Mouse (Mus musculus) T-helper 1 cell (primary cell): ENCODE results near the gene Btnl9.

ENCODE experiments used
- in situ Hi-C: fragments of 300-600 bp; cut with MboI, MseI; formaldehyde crosslinking; loops from one replicate; pipeline ENCODE4 v1.15.1; 2025; ENCODE audit warnings: high pct_unique_total_duplicates

Btnl9 gene

GRCm38 (mm10) chr11:49186955-49187488, at the start of gene Btnl9:
Btnl9 (minus strand) TSS chr11:49187159.
- in situ Hi-C loops: no loop called here

DNA sequence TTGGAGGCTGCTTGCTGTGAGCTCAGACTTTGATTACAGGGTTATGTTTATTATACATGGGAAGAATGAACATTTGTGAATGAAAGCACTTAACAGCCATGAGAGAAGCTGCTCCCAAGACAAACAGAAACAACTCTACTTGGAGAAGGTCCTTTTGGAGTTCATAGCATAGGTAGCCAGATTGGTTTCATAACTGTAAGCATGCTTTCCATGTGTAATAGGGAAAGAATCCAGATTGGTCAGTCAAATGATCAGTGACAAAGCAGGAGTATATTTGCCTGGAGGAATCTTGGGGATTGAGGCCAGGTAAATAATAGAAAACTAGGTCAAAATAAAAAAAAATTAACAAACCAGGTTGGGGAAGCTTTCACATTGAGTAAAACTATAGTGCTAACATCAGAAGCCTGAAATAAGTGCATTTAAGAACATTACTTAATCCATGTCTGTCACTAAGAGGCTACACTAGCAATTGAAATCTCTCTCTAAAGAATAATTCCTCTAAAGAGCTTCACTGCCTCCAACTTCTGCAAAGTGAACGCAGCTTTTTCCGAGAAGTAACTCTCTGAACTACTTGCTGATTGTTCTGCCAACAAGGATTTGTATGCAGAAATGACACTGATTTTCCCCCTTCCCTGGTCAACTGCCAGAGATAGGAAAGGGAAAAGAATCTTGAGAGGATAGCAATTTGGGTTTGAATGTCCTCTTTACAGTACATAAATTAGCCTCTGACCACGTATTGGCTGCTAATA, 48.7 kb upstream of the Btnl9 start:
- in situ Hi-C loops: no loop called here

DNA sequence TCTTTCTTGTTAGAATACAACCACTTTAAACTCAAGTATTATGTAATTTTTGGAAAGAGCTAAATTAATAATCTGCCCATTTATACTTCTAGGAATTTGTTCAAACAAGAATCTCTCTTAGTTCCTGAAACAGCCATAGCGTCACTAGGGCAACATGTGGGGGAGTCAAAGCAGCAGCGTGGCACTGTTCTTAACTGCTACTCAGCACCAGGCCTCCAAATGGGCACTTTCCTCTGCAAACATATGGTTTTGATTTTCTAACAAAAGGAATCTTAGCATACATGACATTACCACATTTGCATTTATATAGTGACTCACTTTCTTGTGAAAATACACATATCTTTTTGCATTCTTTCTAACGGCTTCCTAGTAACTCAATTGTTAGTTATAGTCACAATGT, 45.8 kb upstream of the Btnl9 start:
- in situ Hi-C loops: no loop called here

DNA sequence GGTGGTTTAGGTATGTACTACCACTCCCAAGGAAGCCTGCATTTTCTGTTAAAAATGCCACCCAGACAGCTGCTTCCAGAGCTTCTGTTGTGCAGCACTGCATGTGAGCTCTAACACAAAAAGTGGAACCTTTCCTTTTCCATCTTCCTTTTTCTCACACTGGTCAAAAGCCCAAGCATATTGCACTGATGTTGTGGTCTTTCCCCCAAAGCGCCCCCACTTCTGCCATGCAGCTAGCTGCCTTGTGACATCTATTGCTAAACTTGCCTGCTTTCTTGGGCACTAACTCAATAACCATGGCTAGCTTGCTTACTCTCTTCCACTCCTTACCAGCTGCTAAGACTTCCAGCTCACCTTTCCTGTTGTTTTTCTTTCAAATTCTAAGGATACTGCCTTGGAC, 37.5 kb upstream of the Btnl9 start:
- in situ Hi-C loops: no loop called here

DNA sequence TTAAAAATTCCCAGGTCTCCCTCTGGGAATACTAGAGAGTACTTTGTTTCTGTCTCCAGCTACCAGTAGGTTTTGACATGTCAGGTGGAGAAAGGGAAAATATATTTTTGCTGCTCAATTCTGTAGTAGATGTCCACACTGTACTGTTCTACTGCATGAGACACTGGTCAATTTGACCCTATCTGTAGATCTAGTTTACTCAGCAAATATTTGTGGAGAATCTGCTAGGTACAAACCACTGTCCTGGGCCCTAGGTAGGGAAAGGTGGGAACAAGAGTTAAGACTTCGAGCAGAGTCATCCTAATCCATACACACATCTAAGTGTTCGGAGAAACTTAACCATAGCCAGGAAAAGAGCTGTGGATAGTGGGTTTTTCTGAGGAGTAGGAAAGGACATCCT, 32.3 kb upstream of the Btnl9 start:
- in situ Hi-C loops: no loop called here

- in situ Hi-C loops: no loop called here
These were observed 26.5 kb upstream of the Btnl9 start for GRCm38 (mm10) chr11:49213505-49213904.

- in situ Hi-C loops: no loop called here
These were observed 25.6 kb upstream of the Btnl9 start for GRCm38 (mm10) chr11:49212577-49212976.

GRCm38 (mm10) chr11:49207495-49207894, 20.5 kb upstream of the Btnl9 start:
- in situ Hi-C loops: loop anchor here (10.0 kb wide), 1 partner anchor 403 kb away; the partner anchor contains the start of gene Rack1

GRCm38 (mm10) chr11:49205080-49205590, 18.2 kb upstream of the Btnl9 start:
- in situ Hi-C loops: loop anchor here (10.0 kb wide), 1 partner anchor 400 kb away; the partner anchor contains the start of gene Rack1

- in situ Hi-C loops: loop anchor here (10.0 kb wide), 1 partner anchor 399 kb away; the partner anchor contains the start of gene Rack1
These were observed 17.0 kb upstream of the Btnl9 start for GRCm38 (mm10) chr11:49203771-49204497.

DNA sequence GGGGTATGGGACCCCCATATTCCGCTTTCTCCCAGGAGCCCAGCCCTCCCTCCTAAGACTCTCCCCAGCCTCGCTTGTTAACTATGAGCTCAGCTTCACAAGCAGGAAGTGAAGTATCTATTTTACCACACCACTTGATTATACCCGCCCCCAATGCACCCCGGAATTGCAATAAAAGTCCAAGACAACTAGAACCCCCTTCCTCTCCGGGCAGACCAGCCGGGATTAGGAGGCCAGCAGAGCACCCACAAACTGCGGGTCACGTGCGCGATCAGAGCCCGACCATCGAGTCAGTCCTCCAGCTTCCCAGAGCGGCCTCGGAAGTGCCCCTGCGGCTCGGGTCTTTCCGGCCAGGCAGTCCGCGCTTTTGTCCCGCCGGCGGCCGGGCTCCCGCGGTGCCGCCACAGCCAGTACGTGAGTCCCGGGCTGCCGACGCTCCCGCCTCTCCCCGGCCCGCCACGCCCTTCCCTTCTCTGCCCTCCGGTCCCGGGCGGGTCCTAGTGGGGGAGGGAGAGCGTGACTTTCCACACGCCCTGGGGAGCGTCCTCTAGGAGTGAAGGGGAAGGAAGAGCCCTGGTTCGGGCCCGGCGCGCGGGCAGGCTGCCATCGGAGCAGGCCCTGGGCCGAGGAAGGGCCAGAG, 16.3 kb upstream of the Btnl9 start, which contains the start of gene Zfp62:
TSS of gene Zfp62 (plus strand) at position 164 of the 640 bp plus-strand sequence.
- in situ Hi-C loops: loop anchor here (10.0 kb wide), 1 partner anchor 398 kb away; the partner anchor contains the start of gene Rack1

GRCm38 (mm10) chr11:49202523-49203061, 15.6 kb upstream of the Btnl9 start:
- in situ Hi-C loops: loop anchor here (10.0 kb wide), 1 partner anchor 398 kb away; the partner anchor contains the start of gene Rack1

DNA sequence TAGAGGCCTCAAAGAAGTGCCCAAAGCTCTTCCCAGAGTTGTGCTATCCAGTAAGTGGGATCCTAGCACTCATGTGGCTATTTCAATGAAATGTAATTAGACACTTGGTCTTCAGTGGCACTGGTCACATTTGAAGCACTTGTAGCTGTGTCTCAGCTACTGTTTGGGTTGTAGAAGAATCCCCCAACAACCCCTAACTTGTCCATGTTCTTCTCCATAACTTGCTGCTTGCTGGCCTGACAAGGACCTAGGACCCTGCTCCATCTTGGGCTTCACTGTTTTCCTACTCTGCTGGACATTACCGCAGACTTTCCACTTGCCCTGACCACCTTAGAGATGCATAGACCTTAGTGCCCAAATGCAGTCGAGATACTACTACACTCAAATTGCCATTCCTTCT, 15.1 kb upstream of the Btnl9 start:
- in situ Hi-C loops: loop anchor here (10.0 kb wide), 1 partner anchor 397 kb away; the partner anchor contains the start of gene Rack1

DNA sequence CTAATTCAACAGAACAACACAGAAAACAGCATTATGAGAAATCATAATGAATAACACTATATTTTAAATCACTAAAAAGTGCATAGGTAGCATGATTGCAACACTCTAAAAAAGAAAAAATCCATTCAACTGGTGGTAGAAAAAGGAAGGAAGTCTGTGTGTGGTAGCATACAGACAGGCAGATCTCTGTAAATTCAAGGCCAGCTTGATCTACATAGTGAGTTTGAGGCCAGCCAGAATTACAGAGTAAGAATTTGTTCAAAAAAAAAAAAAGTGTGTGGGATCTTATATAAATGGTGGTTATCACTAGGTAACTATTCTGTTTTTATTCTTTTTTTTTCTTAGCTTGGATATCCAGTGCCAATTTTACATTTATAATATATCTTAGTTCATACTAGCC, 14.2 kb upstream of the Btnl9 start:
- in situ Hi-C loops: loop anchor here (10.0 kb wide), 1 partner anchor 396 kb away; the partner anchor contains the start of gene Rack1

DNA sequence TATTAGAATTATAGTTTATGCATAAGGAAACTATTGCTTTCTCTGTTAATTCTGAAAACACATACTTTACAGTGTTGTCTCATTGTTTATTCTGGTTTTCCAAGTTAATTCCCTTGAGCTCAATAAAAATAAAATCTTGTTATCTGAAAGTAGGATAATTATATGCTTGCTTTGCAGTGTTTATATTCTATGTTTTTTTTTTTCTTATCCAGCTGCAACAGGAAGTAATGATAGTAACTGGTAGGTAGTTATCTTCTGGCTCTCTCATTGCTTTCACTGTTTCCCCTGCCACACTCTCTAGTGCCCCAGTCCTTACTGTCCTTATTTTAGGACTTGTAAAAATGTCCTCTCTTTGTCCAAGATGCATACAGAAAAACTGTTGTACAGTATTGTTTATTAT, 13.7 kb upstream of the Btnl9 start:
- in situ Hi-C loops: loop anchor here (10.0 kb wide), 1 partner anchor 396 kb away; the partner anchor contains the start of gene Rack1

GRCm38 (mm10) chr11:49195819-49196322, 8.9 kb upstream of the Btnl9 start:
- in situ Hi-C loops: loop anchor here (5.0 to 10.0 kb wide), 3 partner anchors 66 to 999 kb away; no protein-coding TSS in a partner anchor

- in situ Hi-C loops: loop anchor here (5.0 to 10.0 kb wide), 3 partner anchors 68 to 1000 kb away; no protein-coding TSS in a partner anchor
These were observed 7.8 kb upstream of the Btnl9 start for GRCm38 (mm10) chr11:49194771-49195170.

DNA sequence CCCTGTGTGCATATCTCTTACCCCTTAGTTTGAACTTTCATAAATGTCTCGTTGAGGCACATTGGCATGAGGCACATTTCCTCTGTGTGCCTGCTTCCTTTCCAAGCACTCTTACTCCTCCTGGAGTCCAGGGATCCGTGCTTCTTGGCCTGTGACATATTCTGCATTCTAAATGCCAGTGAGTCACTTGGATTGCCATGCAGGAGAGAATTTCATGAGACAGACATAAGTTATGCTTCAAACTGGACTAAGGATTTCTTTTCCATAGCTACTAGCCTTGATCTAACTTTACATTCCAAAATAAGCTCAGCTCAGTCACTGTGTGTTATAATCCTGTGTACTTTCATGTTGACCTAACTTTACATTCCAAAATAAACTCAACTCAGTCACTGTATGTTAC, 4.1 kb upstream of the Btnl9 start:
- in situ Hi-C loops: loop anchor here (10.0 kb wide), 2 partner anchors 406 to 1004 kb away; no protein-coding TSS in a partner anchor

GRCm38 (mm10) chr11:49189737-49190136, 2.8 kb upstream of the Btnl9 start:
- in situ Hi-C loops: loop anchor here (10.0 kb wide), 2 partner anchors 405 to 1005 kb away; no protein-coding TSS in a partner anchor

GRCm38 (mm10) chr11:49187701-49188100, 742 bp upstream of the Btnl9 start:
- in situ Hi-C loops: no loop called here
